Mouse (Mus musculus): ENCODE data around the gene Psmb8.

DNA sequence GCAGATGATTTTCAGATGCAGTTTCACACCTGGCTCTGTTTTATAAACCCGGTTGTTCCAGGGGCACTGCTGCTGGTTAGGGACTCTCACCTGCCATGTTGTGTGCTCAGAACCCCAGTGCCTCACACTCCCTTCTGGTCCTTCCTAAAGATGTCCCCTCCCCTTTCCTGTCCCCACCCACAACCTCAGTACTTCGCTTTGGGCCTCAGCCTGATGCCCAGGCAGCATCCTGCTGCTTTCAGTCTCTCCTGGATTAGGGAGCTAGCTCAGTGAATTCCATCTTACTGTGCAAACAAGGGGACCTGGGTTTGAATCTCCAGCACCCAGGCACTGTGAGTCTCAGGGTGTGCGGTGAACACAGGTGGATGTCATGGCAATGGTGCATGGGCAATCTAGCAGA, 9.9 kb downstream of the Psmb8 start:
- TF ChIP-seq CTCF (IDR thresholded peaks at IDR 0.05; ENCODE audit: low read depth) (no peak), EP300 (IDR thresholded peaks at IDR 0.05; ENCODE audit: low read depth) (no peak)

Measured in liver, embryonic 14.5 days (tissue).